25 mouse cellular contexts compared by ENCODE assay signal in genomic region chr2:93794375-93794774, GRCm38 (mm10).
"Had no signal": no experiment of that assay in that cellular context is flagged by ENCODE, and none has a peak within 500 bp of the region (broad histone marks: within the 10 kb centered on the region; RNA-seq: fewer than 3 reads in every experiment).

No protein-coding gene starts in this region.

- ATAC-seq: hindbrain, postnatal 0 days; intestine, embryonic 16.5 days; liver, embryonic 12.5 days had no signal

- H3K9ac ChIP-seq: heart, embryonic 13.5 days; heart, embryonic 15.5 days; hindbrain, embryonic 13.5 days; hindbrain, embryonic 15.5 days; limb, embryonic 12.5 days; liver, embryonic 12.5 days; liver, embryonic 14.5 days had no signal

- H3K27me3 ChIP-seq: heart, embryonic 13.5 days; heart, embryonic 15.5 days; hindbrain, embryonic 13.5 days; hindbrain, embryonic 15.5 days; limb, embryonic 12.5 days; liver, embryonic 12.5 days had no signal

- H3K4me2 ChIP-seq: heart, embryonic 11.5 days; heart, embryonic 13.5 days; heart, embryonic 15.5 days; hindbrain, embryonic 13.5 days; hindbrain, embryonic 15.5 days; limb, embryonic 12.5 days; liver, embryonic 12.5 days had no signal

- DNase-seq: gastrocnemius, postnatal 14 days; gastrocnemius, postnatal 36 days; heart, adult 11 months; heart, adult 2 months; heart, postnatal 14 days; heart, postnatal 36 days; kidney, adult 11 months; kidney, adult 2 months; kidney, postnatal 10 days; kidney, postnatal 25 days; kidney, postnatal 4 days; liver had no signal

- H3K27ac ChIP-seq: heart, adult 2 months; heart, embryonic 13.5 days; heart, embryonic 15.5 days; hindbrain, embryonic 13.5 days; hindbrain, embryonic 15.5 days; hindbrain, postnatal 0 days; layer of hippocampus, adult 2 months; left cerebral cortex, adult 2 months; limb, embryonic 10.5 days; limb, embryonic 12.5 days; liver, embryonic 12.5 days; liver, embryonic 14.5 days had no signal

- H3K9me3 ChIP-seq: heart, embryonic 13.5 days; heart, embryonic 15.5 days; hindbrain, embryonic 13.5 days; hindbrain, embryonic 15.5 days; limb, embryonic 10.5 days; limb, embryonic 12.5 days; liver, embryonic 12.5 days had no signal

- H3K4me3 ChIP-seq: heart, adult 2 months; heart, embryonic 13.5 days; heart, embryonic 15.5 days; hindbrain, embryonic 13.5 days; hindbrain, embryonic 15.5 days; layer of hippocampus, adult 2 months; left cerebral cortex, adult 2 months; limb, embryonic 10.5 days; limb, embryonic 12.5 days; liver, embryonic 12.5 days had no signal
